Mouse (Mus musculus): ENCODE measurements around the gene Gtf2i.

- TF ChIP-seq HCFC1 (IDR thresholded peaks at IDR 0.05; ENCODE audit: borderline replicate concordance, insufficient read depth, low read length) (no peak), ZC3H11A (IDR thresholded peaks at IDR 0.05; ENCODE audit: borderline replicate concordance, low read depth, low read length) (no peak)
These were observed 39.5 kb downstream of the Gtf2i start for GRCm38 (mm10) chr5:134275021-134275420.

All from ES-E14 (cell line).